Mouse (Mus musculus) mouse trophoblast stem cell (cell line): ENCODE data around the gene Urad.

Experiments used
- in situ Hi-C, 2 experiments: fragments of 300-500 bp; cut with MseI, MboI; formaldehyde crosslinking; loops; 2 replicates in 1 of 2; 3 replicates in 1 of 2; pipeline ENCODE4 v1.15.1; 2025

Gene Urad

DNA sequence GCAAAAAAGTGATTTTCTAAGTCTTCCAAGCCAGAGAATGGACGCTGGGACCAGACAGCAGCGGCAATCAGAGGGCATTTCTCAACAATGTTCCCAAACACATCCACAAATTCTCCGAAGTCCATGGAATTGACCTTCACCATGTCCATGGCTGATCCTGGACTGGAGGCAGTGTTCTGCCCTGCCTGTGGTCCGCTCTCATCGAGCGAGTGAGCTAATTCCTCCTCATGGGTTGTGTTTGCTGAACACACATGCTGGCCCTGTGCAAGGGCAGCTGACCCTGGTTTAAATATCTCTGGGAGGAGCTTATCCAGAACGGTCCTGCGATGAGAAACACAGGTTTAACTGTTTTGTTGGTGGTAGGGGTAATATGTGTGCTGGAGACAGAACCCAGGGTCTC is at the start of gene Urad:
Gene Urad (minus strand): TSS at position 258 of the 400 bp plus-strand sequence.
- in situ Hi-C loops: loop anchor here (25.0 kb wide), 2 partner anchors 410 to 610 kb away; no protein-coding TSS in a partner anchor

DNA sequence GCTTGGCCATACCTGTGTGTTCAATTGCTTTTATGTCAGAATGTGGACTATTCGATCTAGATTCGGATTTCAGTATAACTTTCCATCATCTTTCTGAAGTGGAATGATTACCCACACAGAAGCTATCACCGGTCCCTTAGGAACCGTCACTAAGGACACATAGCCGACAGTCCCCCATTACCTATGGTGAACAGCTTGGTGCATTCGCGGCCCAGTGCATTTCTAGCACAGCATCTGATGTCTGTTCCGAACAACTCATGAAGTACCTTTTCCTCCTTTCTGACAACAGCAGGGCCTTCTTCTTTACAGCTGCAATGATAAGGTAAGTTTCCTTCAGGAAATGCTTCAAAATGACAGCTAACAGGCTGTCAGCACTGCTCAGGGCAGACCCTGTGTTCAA is 48.0 kb upstream of the Urad start:
- in situ Hi-C loops: no loop called here

DNA sequence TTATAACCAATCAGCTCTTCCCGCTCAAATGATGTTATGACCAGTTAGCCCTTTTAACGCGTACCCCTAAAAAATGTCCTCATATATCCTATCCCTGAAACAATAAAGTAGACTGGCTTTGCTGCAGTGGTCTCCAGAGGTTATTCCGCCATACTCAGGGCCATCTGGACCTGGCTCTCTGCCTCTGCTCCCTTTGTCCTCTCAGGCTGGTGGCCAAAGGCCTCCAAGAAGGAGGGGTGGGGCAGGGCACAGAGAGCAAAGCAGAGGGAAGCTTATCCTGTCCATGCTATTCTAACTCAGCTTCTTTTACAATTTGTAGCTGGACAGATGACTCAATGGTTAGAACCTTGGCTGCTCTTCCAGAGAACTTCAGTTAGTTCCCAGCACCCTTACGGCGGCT is 46.0 kb upstream of the Urad start:
- in situ Hi-C loops: no loop called here

DNA sequence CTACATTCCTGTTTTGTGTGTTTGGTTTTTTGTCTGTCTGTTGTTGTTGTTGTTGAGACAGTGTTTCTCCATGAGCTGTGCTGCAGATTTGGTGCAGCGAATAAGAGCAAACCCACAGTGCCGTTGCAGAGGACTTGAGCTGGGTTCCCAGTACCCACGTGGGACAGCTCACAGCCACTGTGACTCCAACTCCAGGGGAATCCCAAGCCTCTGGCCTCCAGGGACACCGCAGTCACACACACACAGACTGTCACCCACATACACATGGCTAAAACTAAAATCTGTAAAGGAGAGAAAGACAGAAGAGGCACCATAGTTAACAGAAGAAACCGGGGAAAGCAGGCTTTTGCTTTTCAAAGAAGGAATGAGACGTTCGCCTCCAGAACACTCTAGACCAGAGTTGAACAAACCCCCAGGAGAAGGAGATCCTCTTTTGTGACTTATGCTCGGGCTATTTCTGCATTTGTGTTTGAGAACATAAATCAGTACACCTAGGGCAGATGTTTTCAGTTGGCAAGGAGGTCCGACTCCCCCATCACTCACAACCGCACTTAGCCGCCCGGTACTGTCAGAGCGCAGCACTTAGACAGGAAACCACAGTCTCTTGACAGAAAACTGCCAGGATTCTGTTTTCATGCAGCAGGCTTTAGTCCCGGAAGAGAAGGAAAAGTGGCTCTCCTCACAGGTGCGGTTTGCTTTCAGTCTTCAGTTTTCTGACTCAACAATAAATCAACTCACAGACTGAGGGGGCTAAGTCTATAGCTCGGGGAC is 43.9 kb upstream of the Urad start:
- in situ Hi-C loops: no loop called here

DNA sequence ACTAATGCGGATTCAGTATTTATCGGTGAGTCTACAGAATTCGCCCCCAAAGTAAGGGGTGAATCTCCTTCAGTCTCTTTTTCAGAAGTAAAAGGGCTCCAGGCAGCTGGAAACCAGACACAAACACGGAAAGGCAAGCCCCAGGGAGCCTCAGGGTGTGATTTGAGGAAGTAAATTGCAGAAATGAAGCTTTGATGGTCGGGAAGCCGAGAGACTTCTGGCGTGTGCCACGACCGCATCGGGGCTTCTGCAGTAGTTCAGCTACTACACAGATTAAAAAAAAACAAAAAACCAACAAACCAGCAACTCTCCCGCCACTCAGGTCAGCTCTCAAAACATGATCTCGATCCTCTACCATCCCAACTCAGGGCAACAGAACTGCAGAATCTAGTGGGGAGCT is 40.8 kb upstream of the Urad start:
- in situ Hi-C loops: no loop called here

- in situ Hi-C loops: no loop called here
Measured at GRCm38 (mm10) chr5:147358481-147358880, 36.2 kb upstream of the Urad start.

DNA sequence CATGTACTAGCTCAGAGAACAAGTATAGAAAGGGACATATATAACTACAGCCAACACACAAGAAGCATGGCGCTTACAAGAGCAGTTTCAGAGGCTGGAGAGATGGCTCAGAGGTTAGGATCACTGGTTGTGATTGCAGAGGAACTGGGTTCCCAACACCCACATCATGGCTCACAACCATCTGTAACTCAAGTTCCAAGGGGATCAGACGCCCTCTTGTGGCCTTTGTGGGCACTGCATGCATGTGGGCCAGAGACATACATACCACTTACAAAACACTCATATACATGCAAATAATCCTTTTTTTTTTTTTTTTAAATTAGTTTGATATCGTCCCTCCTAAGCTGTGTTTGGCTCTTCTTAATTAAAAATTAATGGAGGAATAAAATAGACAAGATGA is 35.3 kb upstream of the Urad start:
- in situ Hi-C loops: no loop called here

- in situ Hi-C loops: no loop called here
Measured at GRCm38 (mm10) chr5:147356260-147357055, 34.2 kb upstream of the Urad start.

DNA sequence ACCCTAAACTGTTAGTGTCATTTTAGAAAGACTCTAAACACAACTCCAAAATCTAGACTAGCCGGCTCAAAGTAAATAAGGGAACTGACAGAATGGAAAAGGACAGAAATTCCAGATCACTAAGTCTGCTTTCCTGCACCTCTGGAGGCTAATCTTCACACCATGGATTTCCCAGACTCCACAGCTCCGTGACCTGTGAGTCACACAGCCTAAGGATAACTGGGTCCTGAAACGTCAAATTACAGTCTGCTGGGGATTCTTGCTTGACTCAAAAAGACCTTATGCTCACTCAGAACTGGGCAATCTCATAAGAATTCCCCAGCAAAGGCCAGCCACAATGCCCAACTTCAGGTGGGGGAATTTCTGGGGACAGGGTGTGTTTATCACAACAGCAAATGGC is 33.5 kb upstream of the Urad start:
- in situ Hi-C loops: no loop called here

DNA sequence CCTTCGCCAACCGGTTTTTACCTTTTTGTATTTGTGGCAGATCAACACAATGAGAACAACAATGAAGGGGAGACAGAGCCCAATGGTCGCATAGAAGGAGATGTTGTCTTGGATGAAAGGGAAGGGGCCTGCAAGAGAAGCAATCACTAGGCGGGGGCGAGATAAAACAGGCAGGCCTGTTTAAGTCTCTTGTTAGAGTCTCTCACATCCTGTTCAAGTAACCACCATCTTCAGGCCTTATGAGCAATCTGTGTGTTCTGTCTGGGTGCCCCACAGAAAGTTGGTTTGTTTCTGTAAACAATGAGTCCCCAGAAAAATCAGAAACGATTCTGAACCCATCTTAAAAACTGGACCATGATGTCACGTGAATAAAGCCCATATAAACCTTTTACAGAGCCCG is 32.7 kb upstream of the Urad start:
- in situ Hi-C loops: no loop called here

DNA sequence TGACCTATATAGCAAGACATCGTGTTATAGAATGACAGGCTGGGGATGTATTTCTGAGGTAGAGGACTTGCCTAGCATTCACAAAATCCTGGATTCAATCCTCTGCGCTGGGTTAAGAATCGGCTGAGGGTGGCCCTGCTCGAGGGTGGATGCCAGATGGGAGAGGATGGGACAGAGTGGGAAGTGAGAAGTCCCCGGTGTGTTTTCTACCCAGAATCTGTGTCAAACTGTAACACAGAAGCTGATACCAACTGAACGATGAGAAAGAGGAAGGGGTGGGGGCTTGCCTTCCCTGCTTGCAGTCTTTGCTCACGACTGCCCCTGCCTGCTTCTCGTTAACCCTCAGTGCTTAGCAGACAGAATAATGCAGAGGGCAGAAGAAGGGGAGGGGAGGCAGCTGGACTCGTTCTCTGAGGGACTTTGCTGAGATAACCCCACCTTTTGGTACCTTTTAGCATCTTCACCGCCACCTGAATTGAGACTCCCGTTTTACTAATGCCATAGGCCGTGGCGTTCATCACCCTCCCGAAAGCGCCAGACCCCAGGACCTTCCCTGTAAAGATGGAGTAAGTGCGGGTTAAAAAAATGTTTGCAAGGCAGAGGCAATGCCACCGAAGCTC is 32.0 kb upstream of the Urad start:
- in situ Hi-C loops: no loop called here

DNA sequence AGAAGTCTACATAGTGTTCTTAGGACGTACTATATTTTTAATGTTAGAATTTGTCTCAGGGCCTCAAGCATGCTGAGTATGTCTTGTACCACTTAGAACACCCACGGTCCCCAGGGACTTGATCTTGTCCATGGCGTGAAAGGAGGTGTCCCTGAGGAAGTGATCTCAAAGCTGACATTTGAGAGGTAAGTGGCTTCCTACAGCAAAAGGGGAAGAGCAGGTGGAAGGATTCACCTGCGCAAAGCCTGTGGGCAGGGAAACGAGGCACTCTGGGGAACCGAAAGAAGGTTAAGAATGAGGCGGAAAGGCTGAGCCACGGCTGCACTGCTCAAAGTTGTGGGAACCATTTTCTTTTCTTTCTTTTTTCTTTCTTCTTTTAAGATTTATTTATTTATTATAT is 29.7 kb upstream of the Urad start:
- in situ Hi-C loops: no loop called here

GRCm38 (mm10) chr5:147345981-147346380 is 23.7 kb upstream of the Urad start:
- in situ Hi-C loops: no loop called here

DNA sequence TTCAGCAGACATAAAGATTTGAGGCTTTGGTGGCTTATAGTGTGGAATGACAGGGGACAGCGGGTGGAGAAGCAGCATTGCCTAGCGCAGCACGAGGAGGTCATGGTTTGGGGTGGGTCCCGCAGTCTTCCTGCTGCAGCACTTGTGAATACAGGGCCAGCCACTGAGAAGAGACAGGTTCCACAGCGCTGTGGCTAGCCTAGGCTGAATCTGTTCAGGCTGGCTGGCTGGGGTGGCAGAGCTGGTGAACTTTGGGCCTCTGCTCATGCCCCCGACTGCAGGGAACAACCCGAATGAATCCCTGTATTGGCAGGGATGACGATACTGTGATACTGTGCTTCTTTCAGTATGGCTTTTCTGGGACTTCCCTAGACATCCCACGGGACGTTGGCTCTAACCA is 21.7 kb upstream of the Urad start:
- in situ Hi-C loops: no loop called here

GRCm38 (mm10) chr5:147342901-147343300 is 20.7 kb upstream of the Urad start:
- in situ Hi-C loops: no loop called here

- in situ Hi-C loops: no loop called here
Measured at GRCm38 (mm10) chr5:147340741-147341414, 18.6 kb upstream of the Urad start.

DNA sequence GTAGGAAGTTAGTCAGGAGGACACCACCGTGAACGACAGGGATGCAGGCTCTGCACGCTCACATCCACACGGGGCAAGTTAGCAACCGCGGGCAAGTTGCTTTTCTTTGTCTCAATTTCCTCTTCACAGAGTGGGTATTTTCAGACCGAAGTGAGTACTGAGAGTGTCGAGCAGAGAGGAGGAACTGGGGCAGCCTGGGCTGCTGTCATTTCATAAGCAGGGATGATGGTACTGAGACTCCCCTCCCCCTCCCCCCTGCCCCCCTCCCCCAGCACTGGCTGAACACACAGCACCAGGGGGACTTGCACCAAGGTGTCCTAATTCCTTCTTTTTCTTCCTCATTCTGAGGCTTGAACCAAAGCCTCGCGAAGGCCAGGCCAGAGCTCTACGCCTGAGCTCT is 17.3 kb upstream of the Urad start:
- in situ Hi-C loops: no loop called here

- in situ Hi-C loops: no loop called here
Measured at GRCm38 (mm10) chr5:147338967-147339366, 16.7 kb upstream of the Urad start.

- in situ Hi-C loops: no loop called here
Measured at GRCm38 (mm10) chr5:147332711-147333110, 10.5 kb upstream of the Urad start.

DNA sequence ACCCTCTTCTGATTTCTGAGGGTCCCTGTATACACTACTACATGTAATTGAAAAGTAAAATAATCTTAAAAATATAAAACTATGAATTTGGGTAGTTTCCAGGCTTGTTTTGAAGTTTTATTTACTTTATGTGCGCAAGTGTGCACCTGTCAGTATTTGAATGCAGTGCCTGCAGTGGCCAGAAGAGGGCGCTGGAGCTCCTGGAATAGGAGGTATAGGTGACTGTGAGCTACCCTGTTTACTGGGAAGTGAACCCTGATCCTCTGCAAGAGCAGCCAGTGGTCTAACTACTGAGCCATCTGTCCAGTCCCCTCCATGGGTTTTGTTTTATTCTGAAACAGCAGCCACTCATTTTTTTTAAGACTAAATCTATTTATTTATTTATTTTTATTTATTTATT is 9.3 kb upstream of the Urad start:
- in situ Hi-C loops: no loop called here

- in situ Hi-C loops: no loop called here
Measured at GRCm38 (mm10) chr5:147329946-147330345, 7.7 kb upstream of the Urad start.

- in situ Hi-C loops: no loop called here
Measured at GRCm38 (mm10) chr5:147327636-147328035, 5.4 kb upstream of the Urad start.
